ENCODE assay signal across 7 mouse cellular contexts in genomic region chr3:38886890-38887355, GRCm38 (mm10). TPM values are rescaled to one million over a fixed set of nuclear protein-coding genes. Genes with fewer than 3 reads are reported as not detected.
DNase-seq lines count a peak whose midpoint lies in the region; ATAC-seq lines count a peak whose summit lies in the region.

TSS of gene Fat4 (plus strand) at chr3:38886940.

- no peak for DNase-seq in left cerebral cortex, postnatal 14 days (ENCODE audit: low spot score in 2 of 2)
- no peak for DNase-seq in left cerebral cortex, adult 11 months (ENCODE audit: low spot score)
- DNase-seq in adrenal gland, postnatal 25 days = peak; percentile 11
- peak; percentile 25 to 43 for DNase-seq in kidney, postnatal 25 days
- no peak for DNase-seq in spleen, postnatal 4 days (ENCODE audit: low spot score in 2 of 2)

- H3K27me3 ChIP-seq in forebrain, embryonic 13.5 days = no peaks in the 10 kb centered on the region
- no peaks in the 10 kb centered on the region for H3K27me3 ChIP-seq in midbrain, embryonic 15.5 days (replicated peaks)

- ATAC-seq in forebrain, embryonic 13.5 days = no peak
- ATAC-seq in midbrain, embryonic 15.5 days (replicated peaks) = peak; percentile 3

- H3K36me3 ChIP-seq in forebrain, embryonic 13.5 days (ENCODE audit: poor library complexity, severe bottlenecking) = peaks cover 34% of the 10 kb centered on the region
- 0 out of 2 replicates have a peak, but pooled peaks cover 4% of the 10 kb centered on the region for H3K36me3 ChIP-seq in midbrain, embryonic 15.5 days (replicated peaks)

- intact Hi-C loops in left cerebral cortex, postnatal 14 days (cut with DNase I) = loop anchor here (5.0 to 10.0 kb wide), 5 partner anchors 100 to 1858 kb away; partner anchors contain the start of gene Hspa4l

- peak within 1 kb of the TSS; percentile 85 for H3K4me3 ChIP-seq in forebrain, embryonic 13.5 days
- peak within 1 kb of the TSS; percentile 85 for H3K4me3 ChIP-seq in midbrain, embryonic 15.5 days

- H3K9ac ChIP-seq in forebrain, embryonic 13.5 days = peak within 1 kb of the TSS; percentile 90
- H3K9ac ChIP-seq in midbrain, embryonic 15.5 days = peak within 1 kb of the TSS; percentile 79

- H3K27ac ChIP-seq in forebrain, embryonic 13.5 days = peak within 1 kb of the TSS; percentile 96
- peak within 1 kb of the TSS; percentile 91 for H3K27ac ChIP-seq in midbrain, embryonic 15.5 days

- peak within 1 kb of the TSS; percentile 98 for H3K4me2 ChIP-seq in forebrain, embryonic 13.5 days
- peak within 1 kb of the TSS; percentile 90 for H3K4me2 ChIP-seq in midbrain, embryonic 15.5 days

- WGBS in forebrain, embryonic 13.5 days = under 1% methylated on average over 29 of the region's 29 CpGs
- under 1% methylated on average over 29 of the region's 29 CpGs for WGBS in midbrain, embryonic 15.5 days

- no peaks in the 10 kb centered on the region for H3K9me3 ChIP-seq in forebrain, embryonic 13.5 days (replicated peaks)
- H3K9me3 ChIP-seq in midbrain, embryonic 15.5 days = no peaks in the 10 kb centered on the region

- peaks cover 55% of the 10 kb centered on the region for H3K4me1 ChIP-seq in forebrain, embryonic 13.5 days
- H3K4me1 ChIP-seq in midbrain, embryonic 15.5 days = peaks cover 46% of the 10 kb centered on the region

RNA-seq across cellular contexts. Expression of gene Fat4, which starts in this region (rescaled TPM):
- total RNA-seq in left cerebral cortex, postnatal 14 days (2021) = 10 to 100 TPM; 18.8 to 20.7 TPM
- total RNA-seq in adrenal gland, postnatal 25 days (2021) = 23.7 and 39.6 TPM in 2 replicates
- polyA plus RNA-seq in forebrain, embryonic 13.5 days (2015; fragmentation: Nextera tagmentation; extraction: Ambion mirVana) = 9.7 TPM in 2 replicates
- 8.2 and 9.2 TPM in 2 replicates for polyA plus RNA-seq in midbrain, embryonic 15.5 days (2015; fragmentation: Nextera tagmentation; extraction: Ambion mirVana)

Comparison
In these comparisons a context has a peak if more than half of its experiments do, and no peak if none do; other contexts are left out.
1. DNase-seq: peak in adrenal gland, postnatal 25 days (single experiment) and kidney, postnatal 25 days (2 of 2); none in left cerebral cortex, postnatal 14 days (0 of 2), left cerebral cortex, adult 11 months (single experiment) and spleen, postnatal 4 days (0 of 2).